Comparison of ENCODE assay signal across 24 mouse cellular contexts in genomic region chr1:186554520-186555010, GRCm38 (mm10).
A peak's percentile ranks its signal among the peaks of the same experiment; 100 is the strongest.
DNase-seq lines count a peak whose midpoint lies in the region; ATAC-seq and TF ChIP-seq lines count a peak whose summit lies in the region.
"Had no signal": no experiment of that assay in that cellular context is flagged by ENCODE, and none has a peak within 500 bp of the region (broad histone marks: within the 10 kb centered on the region; RNA-seq: fewer than 3 reads in every experiment).

No protein-coding gene starts in this region.

- no peak overlapping the region for H3K27ac ChIP-seq in forebrain, embryonic 14.5 days (ENCODE audit: low read depth, low read length)
- H3K27ac ChIP-seq in forebrain, postnatal 0 days (ENCODE audit: low read depth, low read length): no peak overlapping the region
- H3K27ac ChIP-seq in hindbrain, embryonic 11.5 days (ENCODE audit: low read depth, low read length): no peak overlapping the region
- no peak overlapping the region for H3K27ac ChIP-seq in hindbrain, embryonic 13.5 days
- H3K27ac ChIP-seq in neural tube, embryonic 11.5 days (ENCODE audit: low read depth, low read length): no peak overlapping the region
- H3K27ac ChIP-seq: hindbrain, embryonic 15.5 days; intestine, embryonic 15.5 days; limb, embryonic 12.5 days; liver, embryonic 15.5 days; midbrain, embryonic 12.5 days; neural tube, embryonic 15.5 days had no signal

- no peaks in the 10 kb centered on the region for H3K9me3 ChIP-seq in forebrain, embryonic 14.5 days (replicated peaks; ENCODE audit: control insufficient read depth, low read length)
- no peaks in the 10 kb centered on the region for H3K9me3 ChIP-seq in forebrain, postnatal 0 days (ENCODE audit: low read length)
- no peaks in the 10 kb centered on the region for H3K9me3 ChIP-seq in hindbrain, embryonic 11.5 days (ENCODE audit: control insufficient read depth, low read length)
- no peaks in the 10 kb centered on the region for H3K9me3 ChIP-seq in hindbrain, embryonic 13.5 days
- H3K9me3 ChIP-seq in neural tube, embryonic 11.5 days (ENCODE audit: control insufficient read depth, low read length): no peaks in the 10 kb centered on the region
- H3K9me3 ChIP-seq: hindbrain, embryonic 15.5 days; intestine, embryonic 15.5 days; limb, embryonic 12.5 days; liver, embryonic 15.5 days; lung, embryonic 15.5 days; midbrain, embryonic 12.5 days; neural tube, embryonic 15.5 days had no signal

- H3K4me3 ChIP-seq in forebrain, embryonic 14.5 days (ENCODE audit: low read depth, low read length): no peak overlapping the region
- H3K4me3 ChIP-seq in forebrain, postnatal 0 days (ENCODE audit: low read depth, low read length): no peak overlapping the region
- no peak overlapping the region for H3K4me3 ChIP-seq in hindbrain, embryonic 11.5 days (ENCODE audit: low read depth, low read length)
- no peak overlapping the region for H3K4me3 ChIP-seq in hindbrain, embryonic 13.5 days
- H3K4me3 ChIP-seq in neural tube, embryonic 11.5 days (ENCODE audit: low read depth, low read length): no peak overlapping the region
- H3K4me3 ChIP-seq: erythroblast, embryonic 14.5 days; hindbrain, embryonic 15.5 days; intestine, embryonic 15.5 days; limb, embryonic 12.5 days; liver, embryonic 15.5 days; lung, embryonic 15.5 days; midbrain, embryonic 12.5 days; neural tube, embryonic 15.5 days had no signal

- H3K9ac ChIP-seq in forebrain, embryonic 14.5 days (ENCODE audit: low read length): no peak overlapping the region
- no peak overlapping the region for H3K9ac ChIP-seq in forebrain, postnatal 0 days
- no peak overlapping the region for H3K9ac ChIP-seq in hindbrain, embryonic 11.5 days (ENCODE audit: low read depth, low read length)
- H3K9ac ChIP-seq in hindbrain, embryonic 13.5 days: no peak overlapping the region
- H3K9ac ChIP-seq in neural tube, embryonic 11.5 days (ENCODE audit: low read length): no peak overlapping the region
- H3K9ac ChIP-seq: hindbrain, embryonic 15.5 days; intestine, embryonic 15.5 days; limb, embryonic 12.5 days; liver, embryonic 15.5 days; lung, embryonic 15.5 days; midbrain, embryonic 12.5 days; neural tube, embryonic 15.5 days had no signal

- H3K27me3 ChIP-seq in forebrain, embryonic 14.5 days (replicated peaks; ENCODE audit: control insufficient read depth, insufficient read depth, low read length): no peaks in the 10 kb centered on the region
- no peaks in the 10 kb centered on the region for H3K27me3 ChIP-seq in forebrain, postnatal 0 days (ENCODE audit: insufficient read depth, low read length)
- H3K27me3 ChIP-seq in hindbrain, embryonic 11.5 days (ENCODE audit: control insufficient read depth, insufficient read depth, low read length): no peaks in the 10 kb centered on the region
- no peaks in the 10 kb centered on the region for H3K27me3 ChIP-seq in hindbrain, embryonic 13.5 days
- no peaks in the 10 kb centered on the region for H3K27me3 ChIP-seq in neural tube, embryonic 11.5 days (ENCODE audit: control insufficient read depth, insufficient read depth, low read length)
- H3K27me3 ChIP-seq: hindbrain, embryonic 15.5 days; intestine, embryonic 15.5 days; limb, embryonic 12.5 days; liver, embryonic 15.5 days; lung, embryonic 15.5 days; midbrain, embryonic 12.5 days; neural tube, embryonic 15.5 days had no signal

- no peak for TF ChIP-seq CTCF in forebrain, postnatal 0 days (IDR thresholded peaks at IDR 0.05; ENCODE audit: low read depth)

- H3K4me1 ChIP-seq in forebrain, embryonic 14.5 days (ENCODE audit: control insufficient read depth, insufficient read depth, low read length): no peaks in the 10 kb centered on the region
- H3K4me1 ChIP-seq in forebrain, postnatal 0 days (ENCODE audit: insufficient read depth): no peaks in the 10 kb centered on the region
- 0 out of 2 replicates have a peak, but pooled peaks cover 2% of the 10 kb centered on the region for H3K4me1 ChIP-seq in hindbrain, embryonic 11.5 days (replicated peaks; ENCODE audit: control insufficient read depth, insufficient read depth, low read length)
- peaks cover 6% of the 10 kb centered on the region; the same call in 1 of the 2 replicates for H3K4me1 ChIP-seq in hindbrain, embryonic 13.5 days (replicated peaks)
- H3K4me1 ChIP-seq in neural tube, embryonic 11.5 days (ENCODE audit: control insufficient read depth, insufficient read depth, low read length): no peaks in the 10 kb centered on the region
- H3K4me1 ChIP-seq: hindbrain, embryonic 15.5 days; intestine, embryonic 15.5 days; limb, embryonic 12.5 days; liver, embryonic 15.5 days; midbrain, embryonic 12.5 days; neural tube, embryonic 15.5 days had no signal

- no peaks in the 10 kb centered on the region for H3K36me3 ChIP-seq in forebrain, embryonic 14.5 days (ENCODE audit: control insufficient read depth, insufficient read depth, low read length)
- H3K36me3 ChIP-seq in forebrain, postnatal 0 days (ENCODE audit: insufficient read depth): no peaks in the 10 kb centered on the region
- no peaks in the 10 kb centered on the region for H3K36me3 ChIP-seq in hindbrain, embryonic 11.5 days (ENCODE audit: control insufficient read depth, insufficient read depth, low read length)
- no peaks in the 10 kb centered on the region for H3K36me3 ChIP-seq in hindbrain, embryonic 13.5 days
- no peaks in the 10 kb centered on the region for H3K36me3 ChIP-seq in neural tube, embryonic 11.5 days (ENCODE audit: control insufficient read depth, insufficient read depth, low read length)
- H3K36me3 ChIP-seq: hindbrain, embryonic 15.5 days; intestine, embryonic 15.5 days; limb, embryonic 12.5 days; liver, embryonic 15.5 days; lung, embryonic 15.5 days; midbrain, embryonic 12.5 days; neural tube, embryonic 15.5 days had no signal

- peak; percentile 24 for DNase-seq in forebrain, embryonic 14.5 days (ENCODE audit: low spot score)
- no peak for DNase-seq in forebrain, postnatal 0 days
- DNase-seq in hindbrain, embryonic 11.5 days (ENCODE audit: low spot score): peak; percentile 49
- DNase-seq in neural tube, embryonic 11.5 days (ENCODE audit: low spot score): peak; percentile 20
- no peak for DNase-seq in neural tube, embryonic 10.5 days (ENCODE audit: extremely low spot score, low spot score)
- DNase-seq in MN1 (ENCODE audit: low spot score): no peak
- DNase-seq: adrenal gland, postnatal 25 days; cerebellum, adult 2 months; gastrocnemius, postnatal 10 days; kidney, adult 2 months; kidney, postnatal 36 days; retina, postnatal 1 day; right cerebral cortex, postnatal 14 days; thymus, postnatal 4 days had no signal

- H3K4me2 ChIP-seq in forebrain, embryonic 14.5 days (ENCODE audit: low read length): no peak overlapping the region
- no peak overlapping the region for H3K4me2 ChIP-seq in forebrain, postnatal 0 days (ENCODE audit: low read depth)
- no peak overlapping the region for H3K4me2 ChIP-seq in hindbrain, embryonic 11.5 days (replicated peaks; ENCODE audit: low read depth, low read length)
- H3K4me2 ChIP-seq in hindbrain, embryonic 13.5 days: no peak overlapping the region
- no peak overlapping the region for H3K4me2 ChIP-seq in neural tube, embryonic 11.5 days (ENCODE audit: low read depth)
- H3K4me2 ChIP-seq: hindbrain, embryonic 15.5 days; intestine, embryonic 15.5 days; limb, embryonic 12.5 days; liver, embryonic 15.5 days; lung, embryonic 15.5 days; midbrain, embryonic 12.5 days; neural tube, embryonic 15.5 days had no signal

- no peak for ATAC-seq in forebrain, embryonic 14.5 days
- ATAC-seq in forebrain, postnatal 0 days: no peak
- ATAC-seq in hindbrain, embryonic 11.5 days (ENCODE audit: low FRiP score): peak; percentile 60
- no peak for ATAC-seq in hindbrain, embryonic 13.5 days (ENCODE audit: low FRiP score)
- ATAC-seq in neural tube, embryonic 11.5 days (ENCODE audit: insufficient read depth, low FRiP score, low TSS enrichment): no peak
- ATAC-seq: CD4-positive, CD25-positive, alpha-beta regulatory T cell, adult 4 months; intestine, embryonic 15.5 days had no signal

- 81% methylated on average over 7 of the region's 7 CpGs for WGBS in forebrain, embryonic 14.5 days
- 74% methylated on average over 7 of the region's 7 CpGs for WGBS in forebrain, postnatal 0 days
- 73% methylated on average over 7 of the region's 7 CpGs for WGBS in hindbrain, embryonic 11.5 days
- WGBS in hindbrain, embryonic 13.5 days: 61% methylated on average over 7 of the region's 7 CpGs
- 68% methylated on average over 7 of the region's 7 CpGs for WGBS in neural tube, embryonic 11.5 days

Comparison
In these comparisons a context has a peak if more than half of its experiments do, and no peak if none do; other contexts are left out.
1. DNase-seq: peak in forebrain, embryonic 14.5 days (single experiment), hindbrain, embryonic 11.5 days (single experiment) and neural tube, embryonic 11.5 days (single experiment); none in forebrain, postnatal 0 days (single experiment), neural tube, embryonic 10.5 days (single experiment) and MN1 (single experiment).